Mouse (Mus musculus): ENCODE measurements around the gene Gnb2. TPM values are rescaled to one million over a fixed set of nuclear protein-coding genes. Genes with fewer than 3 reads are reported as not detected.

The Gnb2 gene
- total and polyA plus RNA-seq, 3 experiments, result 548 to 550 TPM; not detected in 1

DNA sequence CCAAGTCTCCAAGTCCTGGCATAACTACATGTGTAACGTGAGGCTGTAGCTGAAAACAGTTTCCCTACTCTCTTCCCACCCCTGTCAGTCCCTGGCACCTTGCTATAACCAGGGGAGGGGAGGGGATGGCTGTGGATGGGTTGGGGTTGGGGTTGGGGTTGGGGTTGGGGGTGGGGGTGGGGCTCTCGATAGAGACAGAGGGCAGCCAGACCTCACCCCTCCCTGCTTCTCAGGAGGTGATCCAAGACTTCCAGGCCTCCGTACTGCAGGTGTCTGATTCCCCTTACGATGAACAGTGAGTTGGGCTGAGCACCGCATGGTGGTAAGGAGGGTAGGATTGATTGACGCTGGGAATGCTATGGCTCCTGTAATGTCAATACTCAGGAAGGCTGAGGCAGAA is 32.4 kb upstream of the Gnb2 start:
- Histone ChIP-seq H3K79me2 (ENCODE audit: control insufficient read depth, insufficient read depth, low read length, poor library complexity) (no peaks in the 10 kb centered on the region), H3K9ac (ENCODE audit: control insufficient read depth, low read depth, low read length, poor library complexity, severe bottlenecking) (no peak overlapping the region), H3K36me3 (ENCODE audit: control insufficient read depth in 1 of 2, insufficient read depth in 2 of 2, low read length in 2 of 2) (peaks cover 0 to 8% of the 10 kb centered on the region in 2 experiments; a peak in 2 of 4 replicates), H3K4me3 (ENCODE audit: control insufficient read depth in 1 of 2, insufficient read depth in 1 of 2, low read depth in 2 of 2, low read length in 2 of 2) (no peak overlapping the region), H3K9me3 (replicated peaks; ENCODE audit: insufficient read depth, low read length) (no peaks in the 10 kb centered on the region), H3K4me1 (ENCODE audit: control insufficient read depth in 1 of 2, insufficient read depth in 2 of 2, low read length in 2 of 2) (peaks cover 0 to 13% of the 10 kb centered on the region in 2 experiments; a peak in 2 of 4 replicates), H3K27me3 (ENCODE audit: control insufficient read depth in 1 of 2, insufficient read depth in 2 of 2, low read length in 2 of 2) (peaks cover 4 to 12% of the 10 kb centered on the region in 2 experiments), H3K27ac (ENCODE audit: control insufficient read depth, low read depth, low read length) (no peak overlapping the region)
- DNase-seq (ENCODE audit: low read depth, low spot score), result no peak
- TF ChIP-seq POLR2AphosphoS2 (IDR thresholded peaks at IDR 0.05; ENCODE audit: low read length) (no peak), ZKSCAN1 (IDR thresholded peaks at IDR 0.05; ENCODE audit: low read depth, low read length) (no peak), SIN3A (IDR thresholded peaks at IDR 0.05; ENCODE audit: low read length) (no peak), MAFK (IDR thresholded peaks at IDR 0.05; ENCODE audit: borderline replicate concordance, low read depth, low read length) (no peak), RAD21 (IDR thresholded peaks at IDR 0.05; ENCODE audit: low read depth, low read length) (no peak), BHLHE40 (IDR thresholded peaks at IDR 0.05; ENCODE audit: borderline replicate concordance, low read depth, low read length) (no peak), JUND (IDR thresholded peaks at IDR 0.05; ENCODE audit: low read depth, low read length) (no peak), HCFC1 (IDR thresholded peaks at IDR 0.05; ENCODE audit: low read depth, low read length) (no peak), KAT2A (conservative IDR thresholded peaks at IDR 0.05; ENCODE audit: low read depth, low read length) (no peak), ZMIZ1 (IDR thresholded peaks at IDR 0.05; ENCODE audit: low read depth, low read length) (no peak), EP300 (IDR thresholded peaks at IDR 0.05; ENCODE audit: low read depth in 1 of 2, low read length in 2 of 2) (no peak), ZNF384 (IDR thresholded peaks at IDR 0.05; ENCODE audit: low read depth, low read length) (no peak), GATA1 (IDR thresholded peaks at IDR 0.05; ENCODE audit: low read depth, low read length) (no peak), E2F4 (IDR thresholded peaks at IDR 0.05; ENCODE audit: borderline replicate concordance, low read depth, low read length) (no peak), TCF12 (IDR thresholded peaks at IDR 0.05; ENCODE audit: low read depth, low read length) (no peak), MYC (IDR thresholded peaks at IDR 0.05; ENCODE audit: low read depth, low read length) (no peak), ETS1 (IDR thresholded peaks at IDR 0.05; ENCODE audit: low read depth, low read length) (no peak), NRF1 (IDR thresholded peaks at IDR 0.05; ENCODE audit: insufficient read depth, low read depth, low read length, poor library complexity, severe bottlenecking) (no peak)

DNA sequence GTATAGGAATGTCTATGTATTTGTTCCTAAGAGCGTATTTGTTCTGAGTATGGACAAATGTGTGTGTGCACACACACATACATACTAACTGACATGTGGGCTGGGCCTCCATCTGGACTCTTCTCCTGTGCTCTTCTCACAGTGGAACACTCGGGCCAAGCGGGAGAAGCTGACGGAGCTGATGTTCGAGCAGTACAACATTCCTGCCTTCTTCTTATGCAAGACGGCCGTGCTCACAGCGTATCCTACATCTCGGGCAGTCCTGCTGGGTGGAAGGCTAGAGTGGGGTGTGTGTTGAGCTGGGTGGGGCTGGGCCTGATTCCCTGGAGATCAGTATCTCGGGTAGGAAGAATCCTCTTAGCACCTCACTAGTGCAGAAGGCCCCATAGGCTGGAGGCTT is 29.7 kb upstream of the Gnb2 start:
- H3K4me1 ChIP-seq (ENCODE audit: control insufficient read depth in 1 of 2, insufficient read depth in 2 of 2, low read length in 2 of 2), result no peaks in the 10 kb centered on the region
- TF ChIP-seq MAX (IDR thresholded peaks at IDR 0.05; ENCODE audit: low read length) (no peak), TAL1 (IDR thresholded peaks at IDR 0.05; ENCODE audit: low read length) (no peak), RCOR1 (IDR thresholded peaks at IDR 0.05; ENCODE audit: low read depth, low read length) (no peak), POLR2AphosphoS5 (IDR thresholded peaks at IDR 0.05; ENCODE audit: borderline replicate concordance, low read depth, low read length) (no peak), NELFE (IDR thresholded peaks at IDR 0.05; ENCODE audit: low read depth, low read length) (no peak), JUND (IDR thresholded peaks at IDR 0.05; ENCODE audit: low read depth, low read length) (no peak), ZMIZ1 (IDR thresholded peaks at IDR 0.05; ENCODE audit: low read depth, low read length) (no peak), ZNF384 (IDR thresholded peaks at IDR 0.05; ENCODE audit: low read depth, low read length) (no peak)
- H3K79me2 ChIP-seq (ENCODE audit: control insufficient read depth, insufficient read depth, low read length, poor library complexity), result no peaks in the 10 kb centered on the region
- H3K9me3 ChIP-seq (replicated peaks; ENCODE audit: insufficient read depth, low read length), result no peaks in the 10 kb centered on the region
- H3K36me3 ChIP-seq (ENCODE audit: control insufficient read depth in 1 of 2, insufficient read depth in 2 of 2, low read length in 2 of 2), result no peaks in the 10 kb centered on the region
- H3K27ac ChIP-seq (ENCODE audit: control insufficient read depth, low read depth, low read length), result no peak overlapping the region
- H3K9ac ChIP-seq (ENCODE audit: control insufficient read depth, low read depth, low read length, poor library complexity, severe bottlenecking), result no peak overlapping the region
- H3K27me3 ChIP-seq (ENCODE audit: control insufficient read depth in 1 of 2, insufficient read depth in 2 of 2, low read length in 2 of 2), result peaks cover 11 to 29% of the 10 kb centered on the region in 2 experiments
- H3K4me3 ChIP-seq (ENCODE audit: control insufficient read depth in 1 of 2, insufficient read depth in 1 of 2, low read depth in 2 of 2, low read length in 2 of 2), result no peak overlapping the region
- no peak for DNase-seq (ENCODE audit: low read depth, low spot score)
